Comparison of ENCODE assay signal across 11 mouse cellular contexts in the genomic region with DNA sequence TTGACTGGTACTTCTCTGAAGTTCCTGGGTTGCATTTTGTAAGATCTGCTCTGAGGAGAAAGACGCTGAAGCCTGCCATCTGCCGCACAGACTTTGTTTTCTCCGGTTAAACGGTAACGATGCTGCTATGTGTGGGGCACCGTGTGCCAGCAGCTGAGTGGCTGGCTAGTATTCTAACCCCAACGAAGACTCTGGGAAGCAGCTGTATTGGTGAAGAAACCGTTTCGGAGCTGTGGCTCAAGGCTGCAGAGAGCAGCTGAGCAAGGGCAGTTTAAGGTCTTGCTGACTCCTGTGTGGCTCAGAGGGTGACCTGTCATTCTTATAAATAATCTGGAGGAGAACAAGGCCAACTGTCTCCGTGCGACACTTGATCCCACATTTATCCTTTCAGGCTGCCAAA. TPM values are rescaled to one million over a fixed set of nuclear protein-coding genes. Genes with fewer than 3 reads are reported as not detected.
A peak's percentile ranks its signal among the peaks of the same experiment; 100 is the strongest.
DNase-seq lines count a peak whose midpoint lies in the region; ATAC-seq and TF ChIP-seq lines count a peak whose summit lies in the region.
"Had no signal": no experiment of that assay in that cellular context is flagged by ENCODE, and none has a peak within 500 bp of the region (broad histone marks: within the 10 kb centered on the region; RNA-seq: fewer than 3 reads in every experiment).

No protein-coding gene starts in this region.

- no peaks in the 10 kb centered on the region for H3K9me3 ChIP-seq in hindbrain, embryonic 15.5 days
- H3K9me3 ChIP-seq in hindbrain, embryonic 13.5 days: no peaks in the 10 kb centered on the region
- no peaks in the 10 kb centered on the region for H3K9me3 ChIP-seq in embryonic facial prominence, embryonic 14.5 days (ENCODE audit: control insufficient read depth, low read length)
- H3K9me3 ChIP-seq in kidney, postnatal 0 days (replicated peaks; ENCODE audit: low read length): no peaks in the 10 kb centered on the region

- H3K27ac ChIP-seq in hindbrain, embryonic 15.5 days (replicated peaks): no peak overlapping the region
- H3K27ac ChIP-seq in hindbrain, embryonic 13.5 days: no peak overlapping the region
- H3K27ac ChIP-seq in embryonic facial prominence, embryonic 14.5 days (replicated peaks; ENCODE audit: low read depth, low read length): peak overlapping the region; percentile 21; the same call in 1 of the 2 replicates
- peak overlapping the region; percentile 36; the same call in 1 of the 2 replicates for H3K27ac ChIP-seq in kidney, postnatal 0 days
- H3K27ac ChIP-seq: liver, embryonic 14.5 days had no signal

- H3K9ac ChIP-seq in hindbrain, embryonic 15.5 days: no peak overlapping the region
- no peak overlapping the region for H3K9ac ChIP-seq in hindbrain, embryonic 13.5 days
- no peak overlapping the region for H3K9ac ChIP-seq in embryonic facial prominence, embryonic 14.5 days (ENCODE audit: low read depth, low read length)
- H3K9ac ChIP-seq in kidney, postnatal 0 days (ENCODE audit: low read depth, low read length): peak overlapping the region; percentile 28; the same call in 1 of the 2 replicates
- H3K9ac ChIP-seq: liver, embryonic 14.5 days had no signal

- peak; percentile 52 for DNase-seq in adrenal gland, postnatal 10 days
- DNase-seq in embryonic facial prominence, embryonic 14.5 days (ENCODE audit: low spot score): no peak
- DNase-seq in kidney, postnatal 0 days (ENCODE audit: low spot score): no peak
- DNase-seq in lung, adult 2 months: no peak
- DNase-seq in urinary bladder, adult 18-20 months (ENCODE audit: low spot score in 2 of 2): no peak
- no peak for DNase-seq in retina, postnatal 1 day
- DNase-seq: gastrocnemius, postnatal 14 days had no signal

- H3K4me3 ChIP-seq in hindbrain, embryonic 15.5 days: no peak overlapping the region
- no peak overlapping the region for H3K4me3 ChIP-seq in hindbrain, embryonic 13.5 days
- no peak overlapping the region for H3K4me3 ChIP-seq in embryonic facial prominence, embryonic 14.5 days (ENCODE audit: low read depth, low read length)
- 0 out of 2 replicates have a peak overlapping the region, but pooled peaks have one; percentile 4 for H3K4me3 ChIP-seq in kidney, postnatal 0 days (replicated peaks; ENCODE audit: low read depth, low read length)
- H3K4me3 ChIP-seq in lung, adult 2 months (replicated peaks; ENCODE audit: extremely low read depth, low read depth, low read length): no peak overlapping the region

- no peaks in the 10 kb centered on the region for H3K36me3 ChIP-seq in hindbrain, embryonic 15.5 days
- H3K36me3 ChIP-seq in hindbrain, embryonic 13.5 days: no peaks in the 10 kb centered on the region
- 0 out of 2 replicates have a peak, but pooled peaks cover 8% of the 10 kb centered on the region for H3K36me3 ChIP-seq in embryonic facial prominence, embryonic 14.5 days (ENCODE audit: control insufficient read depth, insufficient read depth, low read length)
- no peaks in the 10 kb centered on the region for H3K36me3 ChIP-seq in kidney, postnatal 0 days (ENCODE audit: insufficient read depth, low read length)

- no peak for TF ChIP-seq POLR2A in lung, adult 2 months (IDR thresholded peaks at IDR 0.05; ENCODE audit: borderline replicate concordance, extremely low read depth, low read depth, low read length)

- peak; percentile 23; the same call in 1 of the 2 replicates for TF ChIP-seq CTCF in kidney, postnatal 0 days (IDR thresholded peaks at IDR 0.05; ENCODE audit: low read depth)
- no peak for TF ChIP-seq CTCF in lung, adult 2 months (IDR thresholded peaks at IDR 0.05; ENCODE audit: insufficient read depth, low read length)

- H3K4me2 ChIP-seq in hindbrain, embryonic 15.5 days: peak overlapping the region; percentile 17; the same call in 1 of the 2 replicates
- H3K4me2 ChIP-seq in hindbrain, embryonic 13.5 days: no peak overlapping the region
- no peak overlapping the region for H3K4me2 ChIP-seq in embryonic facial prominence, embryonic 14.5 days (ENCODE audit: low read depth, low read length)
- H3K4me2 ChIP-seq in kidney, postnatal 0 days (ENCODE audit: low read length): no peak overlapping the region; the same call in 1 of the 2 replicates

- H3K27me3 ChIP-seq in hindbrain, embryonic 15.5 days: no peaks in the 10 kb centered on the region
- H3K27me3 ChIP-seq in hindbrain, embryonic 13.5 days: no peaks in the 10 kb centered on the region
- no peaks in the 10 kb centered on the region for H3K27me3 ChIP-seq in embryonic facial prominence, embryonic 14.5 days (replicated peaks; ENCODE audit: control insufficient read depth, insufficient read depth, low read length)
- no peaks in the 10 kb centered on the region for H3K27me3 ChIP-seq in kidney, postnatal 0 days (ENCODE audit: insufficient read depth, low read length)
- H3K27me3 ChIP-seq: CH12.LX had no signal

- no peak for ATAC-seq in hindbrain, embryonic 15.5 days (ENCODE audit: low FRiP score, low read depth)
- no peak for ATAC-seq in hindbrain, embryonic 13.5 days (ENCODE audit: low FRiP score)
- no peak for ATAC-seq in embryonic facial prominence, embryonic 14.5 days (ENCODE audit: low read depth)
- peak; percentile 59 for ATAC-seq in kidney, postnatal 0 days (replicated peaks; ENCODE audit: low FRiP score, low read depth)

- no peaks in the 10 kb centered on the region for H3K4me1 ChIP-seq in hindbrain, embryonic 15.5 days (replicated peaks)
- 0 out of 2 replicates have a peak, but pooled peaks cover 3% of the 10 kb centered on the region for H3K4me1 ChIP-seq in hindbrain, embryonic 13.5 days (replicated peaks)
- H3K4me1 ChIP-seq in embryonic facial prominence, embryonic 14.5 days (ENCODE audit: control insufficient read depth, insufficient read depth, low read length): no peaks in the 10 kb centered on the region
- no peaks in the 10 kb centered on the region for H3K4me1 ChIP-seq in kidney, postnatal 0 days (replicated peaks; ENCODE audit: insufficient read depth, low read length)
- H3K4me1 ChIP-seq in lung, adult 2 months (ENCODE audit: control insufficient read depth, insufficient read depth, low read length): no peaks in the 10 kb centered on the region

- 36% methylated on average over 11 of the region's 11 CpGs for WGBS in hindbrain, embryonic 15.5 days
- 54% methylated on average over 11 of the region's 11 CpGs for WGBS in hindbrain, embryonic 13.5 days
- 60% methylated on average over 11 of the region's 11 CpGs for WGBS in embryonic facial prominence, embryonic 14.5 days
- WGBS in kidney, postnatal 0 days: 35% methylated on average over 11 of the region's 11 CpGs
- 78% methylated on average over 11 of the region's 11 CpGs for WGBS in lung, adult 2 months

RNA-seq across cellular contexts. Expression of gene Apold1, which starts 27.5 kb away (rescaled TPM):
- 3.6 and 4.1 TPM in 2 replicates for polyA plus RNA-seq in hindbrain, embryonic 15.5 days (2015; fragmentation: Nextera tagmentation; extraction: Ambion mirVana)
- polyA plus RNA-seq in hindbrain, embryonic 13.5 days (2015; fragmentation: Nextera tagmentation; extraction: Ambion mirVana): 3.2 and 3.8 TPM in 2 replicates
- total RNA-seq in adrenal gland, postnatal 10 days (2021): 10 to 100 TPM in 1 of 2 experiments, 1 to 10 TPM in 1; 6.7 to 38.4 TPM
- 5.4 and 5.5 TPM in 2 replicates for polyA plus RNA-seq in embryonic facial prominence, embryonic 14.5 days (2014; fragmentation: Nextera tagmentation; extraction: Ambion mirVana)
- 4.4 and 4.5 TPM in 2 replicates for polyA plus RNA-seq in kidney, postnatal 0 days (2015; fragmentation: Nextera tagmentation; extraction: Ambion mirVana)
- polyA plus RNA-seq in lung, adult 2 months (2012; rRNA removed): 1.2 and 1.7 TPM in 2 replicates

RNA-seq across cellular contexts. Expression of gene Cdkn1b, which starts 33.8 kb away (rescaled TPM):
- 17.0 and 21.8 TPM in 2 replicates for polyA plus RNA-seq in hindbrain, embryonic 15.5 days (2015; fragmentation: Nextera tagmentation; extraction: Ambion mirVana)
- polyA plus RNA-seq in hindbrain, embryonic 13.5 days (2015; fragmentation: Nextera tagmentation; extraction: Ambion mirVana): 27.1 and 27.2 TPM in 2 replicates
- 10 to 100 TPM; 46.2 TPM for total RNA-seq in adrenal gland, postnatal 10 days (2021)
- polyA plus RNA-seq in embryonic facial prominence, embryonic 14.5 days (2014; fragmentation: Nextera tagmentation; extraction: Ambion mirVana): 17.3 and 17.6 TPM in 2 replicates
- 25.1 and 25.9 TPM in 2 replicates for polyA plus RNA-seq in kidney, postnatal 0 days (2015; fragmentation: Nextera tagmentation; extraction: Ambion mirVana)
- 26.9 and 31.6 TPM in 2 replicates for polyA plus RNA-seq in lung, adult 2 months (2012; rRNA removed)

RNA-seq across cellular contexts. Expression of gene Gpr19, which starts 55.6 kb away (rescaled TPM):
- polyA plus RNA-seq in hindbrain, embryonic 15.5 days (2015; fragmentation: Nextera tagmentation; extraction: Ambion mirVana): 34.3 and 34.5 TPM in 2 replicates
- 39.0 and 45.1 TPM in 2 replicates for polyA plus RNA-seq in hindbrain, embryonic 13.5 days (2015; fragmentation: Nextera tagmentation; extraction: Ambion mirVana)
- total RNA-seq in adrenal gland, postnatal 10 days (2021): 10 to 100 TPM in 1 of 2 experiments, 1 to 10 TPM in 1; 7.9 to 11.1 TPM
- 8.0 and 8.8 TPM in 2 replicates for polyA plus RNA-seq in embryonic facial prominence, embryonic 14.5 days (2014; fragmentation: Nextera tagmentation; extraction: Ambion mirVana)
- polyA plus RNA-seq in kidney, postnatal 0 days (2015; fragmentation: Nextera tagmentation; extraction: Ambion mirVana): 11.1 and 12.1 TPM in 2 replicates
- 6.0 and 9.2 TPM in 2 replicates for polyA plus RNA-seq in lung, adult 2 months (2012; rRNA removed)

RNA-seq across cellular contexts. Expression of gene Ddx47, which starts 57.4 kb away (rescaled TPM):
- polyA plus RNA-seq in hindbrain, embryonic 15.5 days (2015; fragmentation: Nextera tagmentation; extraction: Ambion mirVana): 70.5 and 76.2 TPM in 2 replicates
- 78.4 and 84.6 TPM in 2 replicates for polyA plus RNA-seq in hindbrain, embryonic 13.5 days (2015; fragmentation: Nextera tagmentation; extraction: Ambion mirVana)
- 10 to 100 TPM; 57.4 to 61.4 TPM for total RNA-seq in adrenal gland, postnatal 10 days (2021)
- polyA plus RNA-seq in embryonic facial prominence, embryonic 14.5 days (2014; fragmentation: Nextera tagmentation; extraction: Ambion mirVana): 90.0 and 90.8 TPM in 2 replicates
- polyA plus RNA-seq in kidney, postnatal 0 days (2015; fragmentation: Nextera tagmentation; extraction: Ambion mirVana): 85.9 and 91.6 TPM in 2 replicates
- 35.8 and 55.7 TPM in 2 replicates for polyA plus RNA-seq in lung, adult 2 months (2012; rRNA removed)

Comparison
In these comparisons a context has a peak if more than half of its experiments do, and no peak if none do; other contexts are left out.
1. H3K27ac ChIP-seq: peak in embryonic facial prominence, embryonic 14.5 days (single experiment) and kidney, postnatal 0 days (single experiment); none in hindbrain, embryonic 15.5 days (single experiment) and hindbrain, embryonic 13.5 days (single experiment).